Mouse (Mus musculus): Measurements from ENCODE around the gene Rala. TPM values are rescaled to one million over a fixed set of nuclear protein-coding genes. Genes with fewer than 3 reads are reported as not detected.

Gene Rala
- total and polyA plus RNA-seq, 3 experiments = 8.4 to 30.1 (median 24.2) TPM

- DNase-seq (ENCODE audit: low spot score) (no peak), ATAC-seq (ENCODE audit: extremely low read depth, insufficient number of reproducible peaks, low FRiP score, poor library complexity, severe bottlenecking) (no peak)
- Histone ChIP-seq H3K36me3 (replicated peaks) (peaks cover 41% of the 10 kb centered on the region), H3K27me3 (ENCODE audit: insufficient read depth, low read length) (no peaks in the 10 kb centered on the region), H3K4me3 (ENCODE audit: low read depth, low read length) (no peak overlapping the region), H3K9me3 (replicated peaks) (no peaks in the 10 kb centered on the region), H3K4me1 (ENCODE audit: insufficient read depth, low read depth, low read length) (no peaks in the 10 kb centered on the region)
- no peak for TF ChIP-seq TAL1 (conservative IDR thresholded peaks at IDR 0.05; ENCODE audit: low read depth, low read length)
- TF ChIP-seq POLR2AphosphoS5 (IDR thresholded peaks at IDR 0.05; ENCODE audit: insufficient replicate concordance, low read depth, low read length) = no peak
- no peak for TF ChIP-seq GATA2 (IDR thresholded peaks at IDR 0.05; ENCODE audit: borderline replicate concordance, low read depth, low read length)
- no peak for TF ChIP-seq CTCF (IDR thresholded peaks at IDR 0.05; ENCODE audit: low read depth, low read length)
- no peak for TF ChIP-seq GATA1 (IDR thresholded peaks at IDR 0.05; ENCODE audit: borderline replicate concordance, low read length)
Observed at GRCm38 (mm10) chr13:17891545-17891944, 52.5 kb downstream of the Rala start.

- ATAC-seq (ENCODE audit: extremely low read depth, insufficient number of reproducible peaks, low FRiP score, poor library complexity, severe bottlenecking) (no peak), DNase-seq (ENCODE audit: low spot score) (no peak)
- Histone ChIP-seq H3K9me3 (replicated peaks) (no peaks in the 10 kb centered on the region), H3K4me1 (ENCODE audit: insufficient read depth, low read depth, low read length) (peaks cover 2% of the 10 kb centered on the region; the same call in 1 of the 2 replicates), H3K36me3 (replicated peaks) (peaks cover 21% of the 10 kb centered on the region), H3K27me3 (ENCODE audit: insufficient read depth, low read length) (no peaks in the 10 kb centered on the region), H3K4me3 (ENCODE audit: low read depth, low read length) (no peak overlapping the region)
- TF ChIP-seq TAL1 (conservative IDR thresholded peaks at IDR 0.05; ENCODE audit: low read depth, low read length) (no peak), GATA1 (IDR thresholded peaks at IDR 0.05; ENCODE audit: borderline replicate concordance, low read length) (no peak), GATA2 (IDR thresholded peaks at IDR 0.05; ENCODE audit: borderline replicate concordance, low read depth, low read length) (no peak), POLR2AphosphoS5 (IDR thresholded peaks at IDR 0.05; ENCODE audit: insufficient replicate concordance, low read depth, low read length) (no peak), CTCF (IDR thresholded peaks at IDR 0.05; ENCODE audit: low read depth, low read length) (no peak)
Observed at GRCm38 (mm10) chr13:17884211-17884610, 59.8 kb downstream of the Rala start.

GRCm38 (mm10) chr13:17879061-17879460 lies 65.0 kb downstream of the Rala start:
- Histone ChIP-seq H3K36me3 (replicated peaks) (peaks cover 4% of the 10 kb centered on the region), H3K4me3 (ENCODE audit: low read depth, low read length) (no peak overlapping the region), H3K27me3 (ENCODE audit: insufficient read depth, low read length) (peaks cover 3% of the 10 kb centered on the region; the same call in 1 of the 2 replicates), H3K9me3 (replicated peaks) (peaks cover 5% of the 10 kb centered on the region), H3K4me1 (ENCODE audit: insufficient read depth, low read depth, low read length) (peaks cover 2% of the 10 kb centered on the region; the same call in 1 of the 2 replicates)
- no peak for ATAC-seq (ENCODE audit: extremely low read depth, insufficient number of reproducible peaks, low FRiP score, poor library complexity, severe bottlenecking)
- no peak for DNase-seq (ENCODE audit: low spot score)
- TF ChIP-seq GATA1 (IDR thresholded peaks at IDR 0.05; ENCODE audit: borderline replicate concordance, low read length) (no peak), GATA2 (IDR thresholded peaks at IDR 0.05; ENCODE audit: borderline replicate concordance, low read depth, low read length) (no peak), TAL1 (conservative IDR thresholded peaks at IDR 0.05; ENCODE audit: low read depth, low read length) (no peak)

- H3K27me3 ChIP-seq (ENCODE audit: insufficient read depth, low read length) = no peaks in the 10 kb centered on the region; the same call in 1 of the 2 replicates
- H3K9me3 ChIP-seq (replicated peaks) = no peaks in the 10 kb centered on the region
- ATAC-seq (ENCODE audit: extremely low read depth, insufficient number of reproducible peaks, low FRiP score, poor library complexity, severe bottlenecking) (no peak), DNase-seq (ENCODE audit: low spot score) (no peak)
- TF ChIP-seq TAL1 (conservative IDR thresholded peaks at IDR 0.05; ENCODE audit: low read depth, low read length) (no peak), GATA2 (IDR thresholded peaks at IDR 0.05; ENCODE audit: borderline replicate concordance, low read depth, low read length) (no peak), POLR2AphosphoS5 (IDR thresholded peaks at IDR 0.05; ENCODE audit: insufficient replicate concordance, low read depth, low read length) (no peak), GATA1 (IDR thresholded peaks at IDR 0.05; ENCODE audit: borderline replicate concordance, low read length) (no peak), CTCF (IDR thresholded peaks at IDR 0.05; ENCODE audit: low read depth, low read length) (no peak)
- H3K4me1 ChIP-seq (ENCODE audit: insufficient read depth, low read depth, low read length) = no peaks in the 10 kb centered on the region
- H3K36me3 ChIP-seq (replicated peaks) = no peaks in the 10 kb centered on the region
- H3K4me3 ChIP-seq (ENCODE audit: low read depth, low read length) = no peak overlapping the region
Observed at GRCm38 (mm10) chr13:17866741-17867140, 77.3 kb downstream of the Rala start.

GRCm38 (mm10) chr13:17860536-17860935 lies 83.5 kb downstream of the Rala start:
- Histone ChIP-seq H3K27me3 (ENCODE audit: insufficient read depth, low read length) (peaks cover 21% of the 10 kb centered on the region), H3K36me3 (replicated peaks) (no peaks in the 10 kb centered on the region), H3K4me3 (ENCODE audit: low read depth, low read length) (no peak overlapping the region), H3K4me1 (ENCODE audit: insufficient read depth, low read depth, low read length) (no peaks in the 10 kb centered on the region), H3K9me3 (replicated peaks) (no peaks in the 10 kb centered on the region)
- ATAC-seq (ENCODE audit: extremely low read depth, insufficient number of reproducible peaks, low FRiP score, poor library complexity, severe bottlenecking) (no peak), DNase-seq (ENCODE audit: low spot score) (no peak)
- TF ChIP-seq POLR2AphosphoS5 (IDR thresholded peaks at IDR 0.05; ENCODE audit: insufficient replicate concordance, low read depth, low read length) (no peak), GATA1 (IDR thresholded peaks at IDR 0.05; ENCODE audit: borderline replicate concordance, low read length) (no peak), CTCF (IDR thresholded peaks at IDR 0.05; ENCODE audit: low read depth, low read length) (no peak), TAL1 (conservative IDR thresholded peaks at IDR 0.05; ENCODE audit: low read depth, low read length) (no peak), GATA2 (IDR thresholded peaks at IDR 0.05; ENCODE audit: borderline replicate concordance, low read depth, low read length) (no peak)

GRCm38 (mm10) chr13:17859365-17860033 lies 84.5 kb downstream of the Rala start:
- no peak for DNase-seq (ENCODE audit: low spot score)
- H3K4me3 ChIP-seq (ENCODE audit: low read depth, low read length) = no peak overlapping the region
- TF ChIP-seq TAL1 (conservative IDR thresholded peaks at IDR 0.05; ENCODE audit: low read depth, low read length) (no peak), POLR2AphosphoS5 (IDR thresholded peaks at IDR 0.05; ENCODE audit: insufficient replicate concordance, low read depth, low read length) (no peak), CTCF (IDR thresholded peaks at IDR 0.05; ENCODE audit: low read depth, low read length) (no peak), GATA1 (IDR thresholded peaks at IDR 0.05; ENCODE audit: borderline replicate concordance, low read length) (no peak), GATA2 (IDR thresholded peaks at IDR 0.05; ENCODE audit: borderline replicate concordance, low read depth, low read length) (no peak)
- no peaks in the 10 kb centered on the region for H3K9me3 ChIP-seq (replicated peaks)
- H3K36me3 ChIP-seq (replicated peaks) = no peaks in the 10 kb centered on the region
- peaks cover 32% of the 10 kb centered on the region for H3K27me3 ChIP-seq (ENCODE audit: insufficient read depth, low read length)
- ATAC-seq (ENCODE audit: extremely low read depth, insufficient number of reproducible peaks, low FRiP score, poor library complexity, severe bottlenecking) = no peak
- H3K4me1 ChIP-seq (ENCODE audit: insufficient read depth, low read depth, low read length) = no peaks in the 10 kb centered on the region

Measured in G1E (cell line).